In genomic region chr9:100602130-100602529, GRCm38 (mm10) we compare ENCODE assay signal across 27 mouse cellular contexts. TPM values are rescaled to one million over a fixed set of nuclear protein-coding genes. Genes with fewer than 3 reads are reported as not detected.
DNase-seq lines count a peak whose midpoint lies in the region; ATAC-seq and TF ChIP-seq lines count a peak whose summit lies in the region.
"Had no signal": no experiment of that assay in that cellular context is flagged by ENCODE, and none has a peak within 500 bp of the region (broad histone marks: within the 10 kb centered on the region; RNA-seq: fewer than 3 reads in every experiment).

No protein-coding gene starts in this region.

- TF ChIP-seq CTCF in lung, postnatal 0 days (IDR thresholded peaks at IDR 0.05), result no peak

- no peak overlapping the region for H3K9ac ChIP-seq in limb, embryonic 14.5 days (ENCODE audit: low read depth, low read length, severe bottlenecking)
- H3K9ac ChIP-seq in lung, postnatal 0 days (replicated peaks; ENCODE audit: low read depth), result no peak overlapping the region
- H3K9ac ChIP-seq in hindbrain, embryonic 14.5 days, result no peak overlapping the region
- H3K9ac ChIP-seq: embryonic facial prominence, embryonic 15.5 days; forebrain, embryonic 15.5 days; heart, embryonic 12.5 days; heart, embryonic 15.5 days; hindbrain, embryonic 13.5 days had no signal

- no peaks in the 10 kb centered on the region for H3K27me3 ChIP-seq in limb, embryonic 14.5 days (ENCODE audit: control insufficient read depth, insufficient read depth, low read length)
- no peaks in the 10 kb centered on the region for H3K27me3 ChIP-seq in limb, embryonic 10.5 days (ENCODE audit: low read depth, poor library complexity, severe bottlenecking)
- no peaks in the 10 kb centered on the region for H3K27me3 ChIP-seq in lung, postnatal 0 days (replicated peaks; ENCODE audit: insufficient read depth, low read length)
- no peaks in the 10 kb centered on the region for H3K27me3 ChIP-seq in hindbrain, embryonic 14.5 days (ENCODE audit: control insufficient read depth, insufficient read depth, low read length)
- H3K27me3 ChIP-seq: embryonic facial prominence, embryonic 15.5 days; forebrain, embryonic 15.5 days; heart, embryonic 12.5 days; heart, embryonic 15.5 days; hindbrain, embryonic 13.5 days had no signal

- H3K9me3 ChIP-seq in limb, embryonic 14.5 days (ENCODE audit: control insufficient read depth, low read length), result no peaks in the 10 kb centered on the region
- no peaks in the 10 kb centered on the region for H3K9me3 ChIP-seq in limb, embryonic 10.5 days (replicated peaks)
- no peaks in the 10 kb centered on the region for H3K9me3 ChIP-seq in lung, postnatal 0 days (ENCODE audit: low read length)
- H3K9me3 ChIP-seq in hindbrain, embryonic 14.5 days (ENCODE audit: control insufficient read depth, low read length), result no peaks in the 10 kb centered on the region
- H3K9me3 ChIP-seq: embryonic facial prominence, embryonic 15.5 days; forebrain, embryonic 15.5 days; heart, embryonic 15.5 days; hindbrain, embryonic 10.5 days; hindbrain, embryonic 13.5 days had no signal

- H3K4me1 ChIP-seq in limb, embryonic 14.5 days (ENCODE audit: control insufficient read depth, insufficient read depth, low read length), result peaks cover 5% of the 10 kb centered on the region; the same call in 1 of the 2 replicates
- no peaks in the 10 kb centered on the region for H3K4me1 ChIP-seq in limb, embryonic 10.5 days
- H3K4me1 ChIP-seq in lung, postnatal 0 days (ENCODE audit: insufficient read depth, low read depth, low read length), result no peaks in the 10 kb centered on the region
- peaks cover 11% of the 10 kb centered on the region for H3K4me1 ChIP-seq in hindbrain, embryonic 14.5 days (replicated peaks; ENCODE audit: control insufficient read depth, insufficient read depth, low read length)

- H3K36me3 ChIP-seq in limb, embryonic 14.5 days (ENCODE audit: control insufficient read depth, insufficient read depth, low read length), result no peaks in the 10 kb centered on the region
- H3K36me3 ChIP-seq in limb, embryonic 10.5 days, result no peaks in the 10 kb centered on the region
- no peaks in the 10 kb centered on the region for H3K36me3 ChIP-seq in lung, postnatal 0 days (ENCODE audit: insufficient read depth, low read length)
- no peaks in the 10 kb centered on the region for H3K36me3 ChIP-seq in hindbrain, embryonic 14.5 days (replicated peaks; ENCODE audit: control insufficient read depth, insufficient read depth)
- H3K36me3 ChIP-seq: embryonic facial prominence, embryonic 15.5 days; forebrain, embryonic 15.5 days; heart, embryonic 12.5 days; heart, embryonic 15.5 days; hindbrain, embryonic 10.5 days; hindbrain, embryonic 13.5 days had no signal

- peak; percentile 37; the same call in 1 of the 2 replicates for TF ChIP-seq EP300 in lung, postnatal 0 days (IDR thresholded peaks at IDR 0.05)

- H3K27ac ChIP-seq in limb, embryonic 14.5 days (replicated peaks; ENCODE audit: low read depth, low read length), result no peak overlapping the region
- H3K27ac ChIP-seq in limb, embryonic 10.5 days, result no peak overlapping the region
- H3K27ac ChIP-seq in lung, postnatal 0 days (ENCODE audit: low read length), result no peak overlapping the region
- no peak overlapping the region for H3K27ac ChIP-seq in hindbrain, embryonic 14.5 days
- H3K27ac ChIP-seq: embryonic facial prominence, embryonic 15.5 days; forebrain, embryonic 15.5 days; gastrocnemius, adult 2 months; heart, embryonic 15.5 days; hindbrain, embryonic 10.5 days; hindbrain, embryonic 13.5 days; hindbrain, postnatal 0 days had no signal

- DNase-seq in limb, embryonic 14.5 days (ENCODE audit: low spot score), result no peak
- no peak for DNase-seq in limb, embryonic 10.5 days (ENCODE audit: low spot score)
- peak; percentile 68 for DNase-seq in lung, postnatal 0 days (ENCODE audit: low spot score)
- DNase-seq in lung, postnatal 25 days (ENCODE audit: low spot score), result no peak
- DNase-seq in lung, postnatal 14 days, result peak; percentile 7
- no peak for DNase-seq in hindbrain, embryonic 14.5 days (ENCODE audit: low spot score)
- DNase-seq: adrenal gland, adult 2 months; adrenal gland, postnatal 14 days; cerebellum, adult 11-12 months; cerebellum, adult 8-10 months; cerebellum, postnatal 10 days; cerebellum, postnatal 36 days; embryo, embryonic 11 days; gastrocnemius, adult 2 months; gastrocnemius, postnatal 25 days; heart, adult 18-20 months; heart, postnatal 36 days had no signal

- TF ChIP-seq POLR2A in limb, embryonic 14.5 days (IDR thresholded peaks at IDR 0.05; ENCODE audit: borderline replicate concordance, extremely low read depth, insufficient read depth, insufficient read length), result no peak

- peak; percentile 75; the same call in 1 of the 2 replicates for ATAC-seq in limb, embryonic 14.5 days (ENCODE audit: low FRiP score, low read depth)
- peak; percentile 74 for ATAC-seq in lung, postnatal 0 days
- ATAC-seq in hindbrain, embryonic 14.5 days (ENCODE audit: low FRiP score), result no peak
- ATAC-seq: CD4-positive, CD25-positive, alpha-beta regulatory T cell, adult 4 months; forebrain, embryonic 15.5 days; hindbrain, postnatal 0 days; inflammation-experienced regulatory T-cells, adult 6 months had no signal

- no peak overlapping the region for H3K4me3 ChIP-seq in limb, embryonic 14.5 days (replicated peaks; ENCODE audit: low read length)
- H3K4me3 ChIP-seq in limb, embryonic 10.5 days, result no peak overlapping the region
- H3K4me3 ChIP-seq in lung, postnatal 0 days (ENCODE audit: low read depth, low read length), result no peak overlapping the region
- H3K4me3 ChIP-seq in hindbrain, embryonic 14.5 days (replicated peaks; ENCODE audit: low read length), result no peak overlapping the region
- H3K4me3 ChIP-seq: embryonic facial prominence, embryonic 15.5 days; forebrain, embryonic 15.5 days; gastrocnemius, adult 2 months; heart, embryonic 12.5 days; heart, embryonic 15.5 days; hindbrain, embryonic 10.5 days; hindbrain, embryonic 13.5 days had no signal

- no peak overlapping the region for H3K4me2 ChIP-seq in limb, embryonic 14.5 days (replicated peaks; ENCODE audit: low read depth, low read length, severe bottlenecking)
- H3K4me2 ChIP-seq in lung, postnatal 0 days (replicated peaks; ENCODE audit: low read depth, low read length), result no peak overlapping the region
- H3K4me2 ChIP-seq in hindbrain, embryonic 14.5 days (replicated peaks), result no peak overlapping the region
- H3K4me2 ChIP-seq: embryonic facial prominence, embryonic 15.5 days; forebrain, embryonic 15.5 days; heart, embryonic 12.5 days; heart, embryonic 15.5 days; hindbrain, embryonic 13.5 days had no signal

- 95% methylated on average over 1 of the region's 1 CpGs for WGBS in limb, embryonic 14.5 days
- 91% methylated on average over 1 of the region's 1 CpGs for WGBS in limb, embryonic 10.5 days
- 74% methylated on average over 1 of the region's 1 CpGs for WGBS in lung, postnatal 0 days
- 88% methylated on average over 1 of the region's 1 CpGs for WGBS in hindbrain, embryonic 14.5 days

RNA-seq across cellular contexts. Expression of gene Stag1, which starts 4.5 kb away (rescaled TPM):
- 23.9 and 35.0 TPM in 2 replicates for polyA plus RNA-seq in limb, embryonic 14.5 days (2012; rRNA removed)
- polyA plus RNA-seq in limb, embryonic 14.5 days (2014; fragmentation: Nextera tagmentation; extraction: Ambion mirVana), result 45.5 and 50.9 TPM in 2 replicates
- polyA plus RNA-seq in limb, embryonic 10.5 days (2016; fragmentation: Nextera tagmentation; extraction: Ambion mirVana), result 52.8 and 57.2 TPM in 2 replicates
- polyA plus RNA-seq in lung, postnatal 0 days (2015; fragmentation: Nextera tagmentation; extraction: Ambion mirVana), result 38.1 and 40.1 TPM in 2 replicates
- polyA plus RNA-seq in hindbrain, embryonic 14.5 days (2014; fragmentation: Nextera tagmentation; extraction: Ambion mirVana), result 30.9 and 39.5 TPM in 2 replicates

RNA-seq across cellular contexts. Expression of gene Slc35g2, which starts 31.2 kb away (rescaled TPM):
- 1.8 and 2.2 TPM in 2 replicates for polyA plus RNA-seq in limb, embryonic 14.5 days (2012; rRNA removed)
- polyA plus RNA-seq in limb, embryonic 14.5 days (2014; fragmentation: Nextera tagmentation; extraction: Ambion mirVana), result 3.0 and 4.1 TPM in 2 replicates
- polyA plus RNA-seq in limb, embryonic 10.5 days (2016; fragmentation: Nextera tagmentation; extraction: Ambion mirVana), result 1.6 and 3.4 TPM in 2 replicates
- 16.1 and 16.7 TPM in 2 replicates for polyA plus RNA-seq in lung, postnatal 0 days (2015; fragmentation: Nextera tagmentation; extraction: Ambion mirVana)
- 24.2 and 26.2 TPM in 2 replicates for polyA plus RNA-seq in hindbrain, embryonic 14.5 days (2014; fragmentation: Nextera tagmentation; extraction: Ambion mirVana)
- polyA plus RNA-seq: C2C12 had no signal

RNA-seq across cellular contexts. Expression of gene Nck1, which starts 56.2 kb away (rescaled TPM):
- 26.5 and 49.3 TPM in 2 replicates for polyA plus RNA-seq in limb, embryonic 14.5 days (2012; rRNA removed)
- 67.3 and 83.7 TPM in 2 replicates for polyA plus RNA-seq in limb, embryonic 14.5 days (2014; fragmentation: Nextera tagmentation; extraction: Ambion mirVana)
- polyA plus RNA-seq in limb, embryonic 10.5 days (2016; fragmentation: Nextera tagmentation; extraction: Ambion mirVana), result 62.5 and 66.3 TPM in 2 replicates
- polyA plus RNA-seq in lung, postnatal 0 days (2015; fragmentation: Nextera tagmentation; extraction: Ambion mirVana), result 77.9 and 87.8 TPM in 2 replicates
- 59.6 and 66.2 TPM in 2 replicates for polyA plus RNA-seq in hindbrain, embryonic 14.5 days (2014; fragmentation: Nextera tagmentation; extraction: Ambion mirVana)

Comparison
In these comparisons a context has a peak if more than half of its experiments do, and no peak if none do; other contexts are left out.
1. DNase-seq: peak in lung, postnatal 0 days (single experiment) and lung, postnatal 14 days (single experiment); none in limb, embryonic 14.5 days (single experiment), limb, embryonic 10.5 days (single experiment), lung, postnatal 25 days (single experiment) and hindbrain, embryonic 14.5 days (single experiment).